Mouse (Mus musculus) small intestine, adult 2 months (tissue): ENCODE results near the gene Ptprj.

Source experiments
- CTCF ChIP-seq: fragments of 200-500 bp; IDR thresholded peaks from 2 replicates; pipeline ENCODE4 v1.5.1; 2012; ENCODE audit warnings: low read depth, mild to moderate bottlenecking, control low read depth, inconsistent platforms, low read length, moderate library complexity, mixed read lengths; ENCODE audit not compliant: insufficient replicate concordance, insufficient read length; ENCODE audit errors: extremely low read depth
- POLR2A ChIP-seq: fragments of 200-500 bp; IDR thresholded peaks from 2 replicates; pipeline ENCODE4 v1.6.1; 2012; ENCODE audit warnings: low read depth, mild to moderate bottlenecking, control low read depth, inconsistent platforms, low read length, moderate library complexity

DNA sequence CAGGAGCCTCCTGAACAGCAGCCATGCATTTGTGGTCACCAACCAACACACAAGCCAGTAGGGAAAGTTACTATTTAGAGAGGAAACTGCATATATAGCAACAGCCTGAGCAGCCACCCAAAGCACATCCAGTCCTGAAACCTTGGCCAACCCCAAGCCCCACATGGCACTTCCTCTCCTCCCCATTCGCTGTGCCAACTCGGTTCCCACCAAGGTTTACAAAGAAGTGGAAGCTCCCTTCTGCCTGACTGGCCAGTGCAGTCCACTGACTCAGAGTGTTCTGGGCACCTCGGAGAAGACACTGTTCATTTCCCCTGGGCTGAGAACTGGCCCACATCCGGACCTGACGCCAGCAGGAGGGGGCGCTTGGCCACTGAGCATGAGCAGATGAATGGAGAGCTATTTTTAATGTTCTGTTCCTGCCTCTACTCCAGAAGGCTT is 75.7 kb downstream of the Ptprj start:
- TF ChIP-seq POLR2A (0 out of 2 replicates have a peak, but pooled peaks have one; percentile 29), CTCF (0 out of 2 replicates have a peak, but pooled peaks have one; percentile 8)
